Mouse (Mus musculus) layer of hippocampus, adult 2 months (tissue): Measurements from ENCODE around the gene Rrp9. TPM values are rescaled to one million over a fixed set of nuclear protein-coding genes. Genes with fewer than 3 reads are reported as not detected.

Source experiments
- DNase-seq, 2 experiments: peaks; one replicate each; pipeline ENCODE4 v3.0.0; 2022; ENCODE audit warnings: low spot score in 2 of 2
- H3K27ac ChIP-seq: fragments of 200-600 bp; 2 replicates; pipeline ENCODE4 v1.8.1; 2022
- H3K4me3 ChIP-seq: fragments of 200-600 bp; 2 replicates; pipeline ENCODE4 v1.8.1; 2022; ENCODE audit warnings: mild to moderate bottlenecking
- CTCF ChIP-seq: fragments of 200-600 bp; conservative IDR thresholded peaks from 2 replicates; pipeline ENCODE4 v1.8.1; 2022; ENCODE audit warnings: antibody characterized with exemption, mild to moderate bottlenecking, moderate library complexity
- total RNA-seq, 2 experiments: library from RNA; stranded (reverse); gene quantifications; 2 replicates each; pipeline ENCODE4 v1.2.3; 2021

The Rrp9 gene
- total RNA-seq, 2 experiments from 2014 or later, result 35.4 to 36.6 TPM

DNA sequence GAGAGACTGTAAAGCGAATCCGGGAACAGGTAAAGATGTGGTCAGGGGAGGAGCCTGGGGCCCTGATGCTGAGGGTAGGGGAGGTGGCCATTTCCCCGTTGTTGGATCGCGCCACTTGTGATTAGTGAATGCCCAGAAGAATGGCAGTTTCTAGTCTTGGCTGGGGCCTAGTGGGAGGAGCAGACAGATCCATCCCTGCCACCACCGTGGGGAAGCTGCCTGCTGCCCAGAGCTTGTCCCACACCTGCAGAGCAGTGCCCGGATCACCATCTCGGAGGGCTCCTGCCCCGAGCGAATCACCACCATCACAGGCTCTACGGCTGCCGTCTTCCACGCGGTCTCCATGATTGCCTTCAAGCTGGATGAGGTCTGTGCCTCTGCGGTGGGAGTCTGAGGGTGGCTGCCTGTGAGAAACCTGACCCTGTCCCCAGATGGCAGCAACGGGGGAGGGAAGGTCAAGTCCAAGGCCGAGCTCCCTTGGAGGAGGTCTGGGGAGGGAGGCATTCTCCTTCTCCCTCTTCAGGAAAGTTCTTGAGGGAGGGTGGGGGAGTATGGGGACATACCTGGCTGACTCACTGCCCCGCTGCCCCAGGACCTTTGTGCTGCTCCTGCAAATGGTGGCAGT is 15.2 kb upstream of the Rrp9 start:
- Histone ChIP-seq H3K4me3 (peak overlapping the region; percentile 13; the same call in 1 of the 2 replicates), H3K27ac (peak overlapping the region; percentile 72)
- DNase-seq, result no peak
- no peak for TF ChIP-seq CTCF

DNA sequence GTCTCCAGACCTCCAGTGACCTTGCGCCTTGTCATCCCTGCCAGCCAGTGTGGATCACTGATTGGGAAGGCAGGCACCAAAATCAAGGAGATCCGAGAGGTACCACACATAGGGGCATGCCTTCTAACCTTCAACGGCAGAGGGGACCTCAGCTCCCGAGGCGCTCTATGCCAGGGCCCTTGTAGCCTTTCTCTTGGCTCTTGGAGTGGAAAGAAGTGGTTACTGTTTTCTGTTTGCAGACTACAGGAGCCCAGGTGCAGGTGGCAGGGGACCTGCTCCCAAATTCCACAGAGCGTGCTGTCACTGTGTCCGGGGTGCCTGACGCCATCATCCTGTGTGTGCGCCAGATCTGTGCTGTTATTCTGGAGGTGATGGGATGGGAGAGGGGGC is 14.7 kb upstream of the Rrp9 start:
- no peak for TF ChIP-seq CTCF
- no peak overlapping the region; the same call in 1 of the 2 replicates for H3K4me3 ChIP-seq
- no peak for DNase-seq
- H3K27ac ChIP-seq, result peak overlapping the region; percentile 72

DNA sequence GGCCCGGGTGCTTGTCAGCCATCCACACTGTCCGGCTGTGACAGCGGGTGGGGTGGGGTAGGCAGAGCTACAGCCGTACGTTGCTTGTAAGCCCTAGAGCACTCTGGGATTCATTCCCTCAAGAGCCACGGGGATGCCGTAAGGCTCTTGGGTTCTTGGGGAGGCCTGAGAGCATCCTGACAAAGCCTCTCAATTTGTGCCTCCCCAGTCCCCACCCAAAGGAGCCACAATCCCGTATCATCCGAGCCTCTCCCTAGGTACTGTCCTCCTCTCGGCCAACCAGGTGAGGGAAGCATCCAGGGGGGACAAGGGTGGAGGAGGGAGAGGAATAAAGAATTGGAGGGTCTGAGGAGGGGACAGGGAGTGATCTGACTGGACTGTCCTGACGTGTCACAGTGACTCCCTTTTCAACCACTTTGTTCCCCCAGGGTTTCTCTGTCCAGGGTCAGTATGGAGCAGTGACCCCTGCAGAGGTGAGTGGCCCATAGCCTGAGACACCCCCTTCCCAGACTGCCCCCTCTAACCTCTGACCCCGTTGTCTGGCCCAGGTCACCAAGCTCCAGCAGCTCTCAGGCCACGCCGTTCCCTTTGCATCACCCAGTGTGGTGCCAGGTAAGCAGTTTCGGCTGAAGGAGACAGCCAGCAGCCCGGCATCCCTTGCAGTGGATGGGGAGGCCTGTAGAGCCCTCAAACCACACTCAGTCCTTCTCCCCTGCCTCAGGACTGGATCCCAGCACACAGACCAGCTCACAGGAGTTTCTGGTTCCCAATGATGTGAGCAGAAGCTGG is 13.9 kb upstream of the Rrp9 start:
- TF ChIP-seq CTCF, result no peak
- no peak overlapping the region; the same call in 1 of the 2 replicates for H3K4me3 ChIP-seq
- DNase-seq, result no peak
- H3K27ac ChIP-seq, result peak overlapping the region; percentile 69; the same call in 1 of the 2 replicates

DNA sequence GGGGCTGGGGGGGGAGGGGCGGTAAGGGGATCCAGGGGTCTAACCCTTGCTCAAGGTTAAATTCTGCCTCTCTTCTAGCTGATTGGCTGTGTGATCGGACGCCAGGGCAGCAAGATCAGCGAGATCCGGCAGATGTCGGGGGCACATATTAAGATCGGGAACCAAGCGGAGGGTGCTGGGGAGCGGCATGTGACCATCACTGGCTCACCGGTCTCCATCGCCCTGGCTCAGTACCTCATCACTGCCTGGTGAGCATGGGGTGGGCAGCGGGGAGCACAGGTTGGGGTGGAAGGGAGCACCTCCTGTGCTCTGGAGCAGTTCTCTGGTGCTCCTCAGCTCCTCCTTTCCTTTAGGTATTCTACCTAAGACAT is 13.3 kb upstream of the Rrp9 start:
- no peak for TF ChIP-seq CTCF
- Histone ChIP-seq H3K27ac (no peak overlapping the region; the same call in 1 of the 2 replicates), H3K4me3 (no peak overlapping the region)
- no peak for DNase-seq

DNA sequence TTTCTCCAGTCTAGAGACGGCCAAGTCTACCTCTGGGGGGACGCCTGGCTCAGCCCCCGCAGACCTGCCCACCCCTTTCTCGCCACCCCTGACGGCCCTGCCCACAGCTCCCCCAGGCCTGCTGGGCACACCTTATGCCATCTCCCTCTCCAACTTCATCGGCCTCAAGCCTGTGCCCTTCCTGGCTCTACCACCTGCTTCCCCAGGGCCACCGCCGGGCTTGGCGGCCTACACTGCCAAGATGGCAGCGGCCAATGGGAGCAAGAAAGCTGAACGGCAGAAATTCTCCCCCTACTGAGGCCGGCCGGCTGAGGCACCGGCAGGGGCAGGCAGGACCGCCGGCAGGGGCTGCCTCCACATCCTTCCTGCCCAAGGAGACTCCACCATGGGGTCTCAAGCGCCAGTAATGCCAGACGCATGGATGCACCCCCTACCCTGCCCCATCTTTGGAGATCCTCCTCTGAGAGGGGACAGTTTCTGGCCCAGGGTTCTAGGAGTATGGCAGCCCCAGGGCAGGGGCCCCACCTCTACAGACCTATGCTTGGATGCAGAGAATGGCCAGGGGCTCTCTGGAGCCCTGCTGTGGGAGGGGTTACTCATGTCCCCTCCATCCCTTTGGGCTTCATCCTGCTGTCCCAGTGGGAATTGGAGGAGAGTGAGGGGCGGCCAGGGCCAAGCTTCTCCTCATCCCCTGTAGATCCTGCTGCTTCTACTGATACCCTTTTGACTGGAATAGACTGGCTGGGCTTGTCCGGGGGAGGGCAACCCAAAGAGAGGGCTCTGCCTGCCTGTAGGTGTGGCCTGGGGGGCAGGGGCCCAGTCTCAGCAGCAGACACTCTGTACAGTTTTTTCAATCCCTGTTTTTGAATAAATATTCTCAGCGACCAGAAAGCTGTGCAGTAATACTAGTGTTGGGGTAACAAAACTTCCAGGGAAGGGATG is 12.4 kb upstream of the Rrp9 start:
- H3K27ac ChIP-seq, result peak overlapping the region; percentile 99
- no peak for DNase-seq
- no peak overlapping the region for H3K4me3 ChIP-seq
- TF ChIP-seq CTCF, result no peak

DNA sequence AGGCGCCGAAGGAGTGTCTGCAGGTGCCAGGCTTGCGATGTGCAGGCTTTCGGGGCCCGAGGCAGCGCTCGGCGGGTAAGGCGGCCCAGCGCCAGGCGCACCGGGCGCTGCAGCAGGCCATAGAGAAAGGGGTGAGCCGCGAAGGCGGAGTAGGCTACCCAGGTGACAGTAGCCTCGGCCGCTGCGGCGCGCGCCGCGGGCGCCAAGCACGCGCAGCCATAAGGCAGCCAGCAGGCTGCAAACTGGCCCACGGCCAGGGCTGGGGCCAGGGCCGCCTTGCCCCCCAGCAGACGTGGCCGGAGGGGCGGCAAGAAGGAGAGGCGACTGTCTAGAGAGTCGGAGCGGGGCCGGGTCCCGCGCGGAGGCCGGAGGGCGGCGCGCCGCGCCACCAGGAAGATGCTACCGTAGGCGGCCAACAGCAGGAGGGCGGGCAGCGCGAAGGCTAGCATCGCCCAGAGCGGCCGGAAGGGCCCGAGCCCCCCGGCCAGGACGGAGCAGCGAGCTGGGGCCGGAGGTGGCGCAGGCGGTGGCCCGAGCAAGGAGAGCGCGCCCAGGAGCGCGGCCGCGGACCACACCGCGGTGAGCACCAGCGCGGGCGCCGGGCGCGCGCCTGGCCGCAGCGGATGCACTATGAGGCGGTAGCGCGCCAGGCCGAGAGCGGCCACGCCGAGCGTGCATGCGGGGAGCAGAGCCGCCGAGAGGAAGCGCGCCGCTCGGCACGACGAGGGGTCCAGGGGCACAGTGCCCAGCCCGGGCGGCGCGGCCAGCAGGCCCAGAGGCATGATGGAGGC is 10.8 kb upstream of the Rrp9 start:
- TF ChIP-seq CTCF, result no peak; the same call in 1 of the 2 replicates
- peak in 1 of 2 experiments; percentile 72 for DNase-seq
- Histone ChIP-seq H3K4me3 (peak overlapping the region; percentile 75), H3K27ac (peak overlapping the region; percentile 99)

DNA sequence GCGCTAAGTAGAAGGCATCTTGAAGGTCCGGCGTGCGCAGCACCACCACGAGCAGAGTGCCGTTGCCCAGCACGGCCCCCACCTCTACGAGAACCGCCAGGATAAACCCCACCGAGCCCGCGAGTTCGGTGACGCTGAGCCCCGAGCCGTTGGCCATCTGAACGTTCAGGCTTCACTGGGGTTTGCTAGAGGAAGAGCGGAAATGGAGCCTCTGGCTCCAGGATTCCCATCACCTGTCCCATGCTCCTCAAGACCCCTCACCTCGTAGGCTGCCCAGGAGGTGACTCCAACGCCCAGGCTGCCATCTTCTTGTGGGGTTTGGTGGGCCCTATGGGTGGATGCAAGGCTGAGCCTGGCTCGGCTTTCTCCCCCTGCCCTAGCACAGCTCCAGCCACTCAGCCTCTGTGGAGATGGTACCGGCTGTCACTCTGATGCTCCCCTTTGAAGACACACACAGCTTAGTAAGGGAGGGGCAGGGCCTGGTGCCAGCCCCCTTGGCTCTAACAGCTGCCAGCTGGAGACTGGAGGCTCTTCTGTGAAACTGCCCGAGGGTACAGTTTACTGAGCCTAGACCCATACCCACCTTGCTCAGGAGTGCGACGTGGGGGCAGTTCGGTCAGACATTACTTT is 10.1 kb upstream of the Rrp9 start, which contains the start of gene Gpr62:
Gene Gpr62, minus strand, starts transcription at position 368 of the 630 bp plus-strand sequence.
- TF ChIP-seq CTCF, result no peak
- peak within 1 kb of the TSS; percentile 99 for H3K27ac ChIP-seq
- DNase-seq, result peak; percentile 67 to 78
- peak within 1 kb of the TSS; percentile 75 for H3K4me3 ChIP-seq

DNA sequence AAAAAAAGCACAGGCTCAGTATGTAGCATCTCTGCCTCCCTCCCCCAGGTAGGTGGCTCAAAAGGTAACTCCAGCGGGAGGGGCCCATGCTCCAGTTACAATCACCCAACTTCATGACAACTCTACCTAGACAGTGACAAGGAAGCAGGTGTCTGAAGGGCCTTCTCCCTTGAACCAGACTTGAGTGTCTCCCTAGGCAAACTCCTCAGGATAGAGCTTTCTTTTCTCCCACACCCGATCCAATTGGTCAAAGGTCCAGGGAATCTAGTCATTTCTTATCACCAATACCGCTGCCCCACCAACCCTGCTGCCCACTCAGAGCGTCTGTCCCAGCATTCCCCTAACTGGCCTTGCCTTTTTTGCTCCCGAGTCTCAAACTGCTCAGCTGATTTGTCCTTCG is 9.0 kb upstream of the Rrp9 start:
- Histone ChIP-seq H3K4me3 (no peak overlapping the region), H3K27ac (no peak overlapping the region)
- TF ChIP-seq CTCF, result no peak
- no peak for DNase-seq

DNA sequence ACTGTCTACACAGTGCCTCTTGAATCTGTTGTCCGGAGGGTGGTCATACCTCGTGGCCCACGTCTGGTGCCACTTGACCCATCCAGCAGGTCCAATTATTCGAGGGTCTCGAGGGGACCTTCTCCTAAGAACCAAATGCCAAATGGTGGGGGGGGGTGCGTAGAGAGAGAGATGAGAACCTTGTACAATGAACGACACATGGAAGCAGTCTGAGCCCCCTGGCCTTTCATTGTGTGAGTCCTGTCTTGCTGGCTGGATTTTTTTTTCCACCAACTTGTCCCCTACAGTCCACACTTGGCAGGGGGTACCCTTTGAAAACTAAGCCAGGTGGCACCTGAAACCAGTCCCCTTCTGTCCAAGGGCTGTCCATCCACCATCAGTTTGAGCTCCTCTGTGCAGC is 8.0 kb upstream of the Rrp9 start:
- DNase-seq, result no peak
- Histone ChIP-seq H3K4me3 (no peak overlapping the region), H3K27ac (no peak overlapping the region)
- no peak for TF ChIP-seq CTCF

DNA sequence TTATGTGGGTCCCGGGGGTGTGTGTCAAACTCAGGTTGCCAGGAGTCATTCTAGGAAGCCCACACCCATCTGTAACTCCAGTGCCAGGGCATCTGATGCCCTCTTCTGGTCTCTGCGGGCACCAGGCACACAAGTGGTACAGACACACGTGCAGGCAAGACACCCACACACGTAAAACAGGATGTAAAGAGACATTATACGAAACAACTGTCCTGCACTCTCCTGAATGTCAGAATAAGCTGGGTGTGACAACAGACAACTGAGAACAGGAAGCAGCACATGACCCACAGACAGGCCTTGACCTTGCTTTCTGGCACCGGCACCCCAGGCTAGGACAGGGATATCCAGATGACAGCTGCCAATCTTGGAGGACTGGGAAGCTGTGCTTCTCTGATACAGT is 6.4 kb upstream of the Rrp9 start:
- Histone ChIP-seq H3K27ac (no peak overlapping the region), H3K4me3 (no peak overlapping the region)
- no peak for DNase-seq
- TF ChIP-seq CTCF, result peak; percentile 19; the same call in 1 of the 2 replicates

DNA sequence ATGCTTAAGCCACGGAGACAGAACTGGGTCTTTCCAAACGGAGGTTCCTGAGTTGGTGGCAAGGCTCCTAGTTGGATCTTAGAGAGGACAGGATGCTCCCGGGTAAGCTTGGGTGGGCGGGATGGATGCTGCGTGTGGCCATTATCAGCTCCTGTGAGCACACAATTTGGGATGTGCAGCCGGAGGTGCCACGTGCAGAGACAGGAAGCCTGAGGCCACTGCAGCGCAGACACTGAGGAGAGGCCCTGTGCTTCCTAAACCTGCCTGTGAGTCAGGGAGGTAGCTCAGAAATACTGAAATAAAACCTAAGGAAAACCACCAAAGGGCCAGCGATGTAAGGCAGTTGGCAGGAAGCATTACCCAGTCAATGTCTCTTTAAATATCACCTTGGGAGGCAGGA is 6.0 kb upstream of the Rrp9 start:
- Histone ChIP-seq H3K27ac (no peak overlapping the region), H3K4me3 (no peak overlapping the region)
- DNase-seq, result no peak
- no peak for TF ChIP-seq CTCF
